Mouse (Mus musculus): ENCODE results near the gene Tcte3.
A peak's percentile ranks its signal among the peaks of the same experiment; 100 is the strongest.
"Not testable (repeated sequence)": the region's sequence is repeated elsewhere in the genome, so short reads cannot be mapped to it uniquely, and the experiment has no call there.

Tcte3 gene

DNA sequence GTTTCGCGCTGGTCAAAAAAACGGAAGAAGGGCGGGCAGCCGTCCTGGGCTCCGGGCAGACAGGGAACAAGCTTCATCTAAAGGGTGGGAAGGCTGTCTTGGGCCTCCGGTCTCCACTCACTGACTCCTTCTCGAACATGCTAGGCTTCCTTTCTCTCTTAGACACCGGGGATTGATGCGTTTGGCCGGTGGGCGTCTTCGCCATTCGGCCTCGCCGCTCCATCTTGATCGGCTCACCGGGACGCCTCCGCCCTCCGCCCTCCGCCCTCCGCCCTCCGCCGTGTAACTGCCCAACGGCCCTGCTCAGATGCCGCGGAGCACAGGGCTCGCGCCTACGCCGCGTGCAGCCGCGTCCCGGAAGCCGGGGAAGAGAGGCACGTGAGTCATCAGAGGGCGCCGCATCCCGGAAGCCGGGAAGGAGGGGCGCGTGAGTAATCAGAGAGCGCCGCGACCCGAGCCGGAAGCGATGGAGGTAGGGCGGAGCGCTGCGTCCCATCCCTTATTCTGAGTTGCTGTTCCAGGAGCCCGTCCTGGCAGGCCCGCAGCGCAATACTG lies at the start of gene Tcte3, which contains the start of the genes Ermard and Gm3448:
TSS of gene Tcte3 (minus strand) at position 314 of the 555 bp plus-strand sequence.
TSS of gene Ermard (plus strand) at position 34 of the 555 bp plus-strand sequence.
TSS of gene Gm3448 (minus strand) at position 363 of the 555 bp plus-strand sequence.
- peak; percentile 49 for DNase-seq

DNA sequence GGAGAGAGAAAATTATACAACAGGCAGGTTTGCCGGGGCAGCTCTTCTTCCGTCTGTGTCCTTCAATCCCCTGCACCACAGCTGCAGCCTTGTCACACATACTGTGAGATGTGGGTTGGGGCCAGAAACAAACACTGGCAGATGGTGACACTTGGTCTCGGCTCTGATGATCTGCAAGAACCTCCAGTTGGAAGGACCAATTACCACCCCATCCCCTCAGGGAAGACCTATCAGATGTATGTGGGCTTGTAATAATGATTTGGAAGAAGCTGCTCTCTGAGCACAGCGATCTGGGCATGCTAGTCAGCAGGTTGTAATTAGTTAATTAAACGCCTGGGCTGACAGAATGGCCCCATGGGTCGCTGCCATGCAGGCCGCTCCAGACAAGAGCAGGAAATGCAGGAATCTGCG lies 47.3 kb upstream of the Tcte3 start:
- DNase-seq: no peak

DNA sequence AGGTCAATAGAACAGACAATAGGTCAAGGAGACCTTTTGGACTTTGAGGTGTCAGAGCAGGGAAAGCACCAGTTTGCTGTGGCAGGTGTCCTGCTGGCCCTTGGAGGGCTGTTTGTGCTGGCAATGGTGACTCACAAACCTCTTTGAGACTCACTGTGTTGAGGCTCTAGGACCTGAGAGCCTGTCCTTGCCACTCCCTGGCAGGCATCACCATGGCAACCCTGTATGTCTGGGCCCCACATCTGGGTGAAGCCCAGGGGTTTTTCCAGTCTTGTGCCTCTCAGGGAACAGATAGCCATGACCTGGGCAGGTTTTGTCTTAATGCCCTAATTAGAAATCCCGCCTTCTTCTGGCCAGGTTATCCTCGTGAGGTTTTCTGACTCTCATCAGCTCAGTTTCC lies 46.9 kb upstream of the Tcte3 start:
- no peak for DNase-seq

DNA sequence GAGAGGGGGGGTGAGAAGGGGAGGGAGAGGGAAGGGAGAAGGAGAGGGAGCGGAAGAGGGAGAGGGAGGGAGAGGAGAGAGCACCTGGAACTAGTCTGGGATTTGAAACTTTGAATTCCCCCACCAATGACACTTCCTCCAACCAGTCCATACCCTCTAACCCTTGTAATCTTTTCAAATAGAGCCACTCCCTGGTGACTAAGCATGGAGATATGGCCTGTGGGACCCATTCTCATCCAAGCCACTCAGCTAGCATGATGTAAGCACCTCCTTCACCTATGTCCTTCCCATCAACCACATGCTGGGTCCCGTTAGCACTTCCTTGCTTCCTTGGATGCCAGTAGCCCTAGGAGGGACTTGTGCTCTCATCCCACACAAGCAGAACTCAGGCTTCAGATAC lies 43.7 kb upstream of the Tcte3 start:
- no peak for DNase-seq

DNA sequence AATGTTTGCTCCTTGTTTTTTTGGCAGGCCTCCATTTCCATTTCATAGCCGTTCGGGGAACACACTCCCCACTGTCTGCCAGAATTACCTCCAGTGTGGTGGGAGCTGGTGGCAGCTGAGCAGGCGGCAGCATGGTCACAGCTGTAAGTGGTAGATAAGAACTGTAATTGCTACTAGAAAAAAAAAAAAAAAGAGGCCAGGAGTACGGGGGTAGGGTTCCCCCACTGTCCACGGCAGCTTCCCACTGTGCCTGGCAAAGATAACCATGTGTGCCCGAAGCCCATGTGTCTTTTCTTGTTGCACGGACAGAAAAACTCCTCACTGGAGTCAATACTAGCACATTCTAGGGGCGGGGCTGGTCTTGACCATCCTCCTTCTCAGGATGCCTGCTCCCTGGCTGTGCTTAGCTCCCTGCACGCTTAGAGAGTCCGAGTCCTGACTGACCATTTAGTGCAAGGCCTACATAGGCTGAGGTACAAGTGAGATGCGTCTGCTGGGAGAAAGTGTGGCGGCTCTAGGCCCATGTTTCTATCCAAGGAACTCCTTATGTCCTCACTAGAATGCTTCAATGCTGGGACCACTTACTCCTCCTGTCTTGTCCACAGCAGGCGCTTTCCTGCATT lies 43.0 kb upstream of the Tcte3 start:
- no peak for DNase-seq

DNA sequence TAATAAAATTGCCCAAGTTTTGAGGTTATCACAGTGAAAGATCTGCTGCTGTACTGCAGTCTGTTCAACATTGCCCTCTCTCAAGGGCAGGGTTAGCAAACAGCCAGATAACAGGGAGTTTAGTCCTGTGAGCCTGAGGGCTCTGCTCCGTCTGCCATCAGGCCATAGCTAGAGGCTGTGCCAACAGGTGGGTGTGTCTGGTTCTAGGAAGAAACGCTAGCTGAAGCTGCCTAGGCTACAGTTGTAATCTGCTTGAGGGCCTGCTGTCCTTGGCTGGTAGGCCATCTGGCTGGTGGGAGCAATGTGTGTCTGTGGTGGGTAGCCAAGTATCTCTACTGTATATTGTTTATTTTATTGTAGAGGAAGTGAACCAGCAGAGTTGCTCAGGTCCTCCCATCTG lies 36.2 kb upstream of the Tcte3 start:
- DNase-seq: no peak

DNA sequence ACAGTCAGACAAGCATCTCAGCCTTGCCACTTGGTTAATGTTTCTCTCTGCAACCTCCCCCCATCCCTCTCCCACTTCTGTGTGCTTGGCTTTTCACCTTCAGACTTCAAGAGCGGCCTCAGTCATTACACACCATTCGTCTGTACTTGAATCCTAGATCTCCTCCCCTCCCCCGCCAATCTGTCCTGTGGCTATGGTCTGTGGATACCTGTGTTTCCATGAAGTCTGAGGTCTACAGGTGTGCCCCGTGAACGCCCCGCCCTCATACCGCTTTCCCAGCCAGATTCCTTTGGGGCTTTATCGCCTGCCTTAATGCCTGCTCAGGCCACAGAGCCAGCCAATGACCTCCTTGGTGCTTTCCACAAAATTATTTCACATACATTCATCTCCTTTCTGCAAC lies 33.7 kb upstream of the Tcte3 start:
- DNase-seq: peak; percentile 48

DNA sequence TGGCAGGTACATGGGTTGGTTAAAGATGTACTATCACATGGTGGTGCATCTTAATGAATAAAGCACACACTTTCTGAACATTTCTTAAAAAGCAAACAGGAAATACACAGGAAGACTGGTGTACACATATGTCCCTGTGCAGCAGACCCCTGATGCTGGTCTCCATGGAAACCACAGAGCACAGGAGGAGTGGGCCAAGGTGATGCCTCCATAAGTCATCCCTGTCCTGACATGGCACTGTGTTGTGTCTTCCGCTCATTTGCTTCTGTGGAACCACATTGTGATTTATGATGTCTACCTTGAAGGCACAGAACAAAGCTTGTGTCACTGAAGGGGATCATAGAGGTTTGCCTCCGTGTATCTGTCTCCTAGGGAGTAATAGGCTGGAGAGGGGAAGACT lies 30.9 kb upstream of the Tcte3 start:
- no peak for DNase-seq

DNA sequence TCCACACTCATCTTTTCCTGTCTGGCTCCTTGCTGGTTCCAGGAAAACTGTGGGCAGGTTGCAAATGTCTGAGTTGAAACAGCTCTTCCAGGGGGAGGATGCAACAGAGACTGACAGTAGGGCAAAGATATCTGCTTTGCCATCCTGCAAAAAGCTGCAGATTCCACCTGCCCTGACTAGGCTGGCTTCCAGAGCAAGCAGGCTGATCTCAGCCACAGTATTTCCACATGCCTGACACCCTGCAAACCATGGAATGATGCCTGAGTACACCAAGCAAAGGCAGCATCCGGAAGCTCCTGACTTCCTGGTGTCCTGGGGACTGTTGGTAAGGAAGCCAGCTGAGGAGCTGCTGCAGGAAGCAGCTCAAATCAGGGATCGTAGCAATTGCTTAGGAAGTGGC lies 27.8 kb upstream of the Tcte3 start:
- DNase-seq: peak; percentile 47

DNA sequence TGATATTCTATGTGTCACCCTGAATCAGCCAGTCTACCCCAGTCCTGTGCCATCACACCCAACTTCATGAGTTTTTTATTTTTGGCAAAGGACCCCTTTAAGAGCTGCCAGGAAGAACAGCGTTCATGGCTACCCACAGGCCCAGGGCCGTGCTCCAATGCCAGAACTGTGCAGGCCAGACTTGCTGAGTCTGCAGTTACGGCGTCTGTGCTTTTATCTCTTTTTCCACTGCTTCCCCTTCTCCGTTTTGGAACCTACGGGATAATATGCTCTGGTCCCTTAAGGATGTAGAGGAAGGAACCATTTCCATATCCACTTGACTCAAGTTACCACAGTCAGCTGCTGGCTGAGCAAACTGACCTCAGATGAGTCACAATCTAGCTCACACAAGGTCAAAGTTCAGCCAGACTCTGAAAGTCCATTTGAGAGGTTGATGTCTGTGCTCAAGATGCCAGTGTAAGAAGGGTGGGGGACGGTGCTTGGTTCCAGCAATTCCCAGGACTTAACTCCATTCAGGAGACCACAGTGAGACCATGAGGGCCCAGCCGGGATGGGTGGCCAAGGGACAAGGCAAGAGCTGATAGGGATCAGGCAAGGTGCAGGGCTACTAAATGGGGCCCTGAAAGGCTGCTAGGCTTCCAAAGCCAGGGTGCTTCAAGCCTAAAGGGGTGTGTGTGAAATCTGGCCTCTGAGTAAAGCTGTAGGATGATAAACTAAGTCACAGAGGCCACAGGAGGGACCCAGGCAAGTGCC lies 26.9 kb upstream of the Tcte3 start:
- DNase-seq: no peak

DNA sequence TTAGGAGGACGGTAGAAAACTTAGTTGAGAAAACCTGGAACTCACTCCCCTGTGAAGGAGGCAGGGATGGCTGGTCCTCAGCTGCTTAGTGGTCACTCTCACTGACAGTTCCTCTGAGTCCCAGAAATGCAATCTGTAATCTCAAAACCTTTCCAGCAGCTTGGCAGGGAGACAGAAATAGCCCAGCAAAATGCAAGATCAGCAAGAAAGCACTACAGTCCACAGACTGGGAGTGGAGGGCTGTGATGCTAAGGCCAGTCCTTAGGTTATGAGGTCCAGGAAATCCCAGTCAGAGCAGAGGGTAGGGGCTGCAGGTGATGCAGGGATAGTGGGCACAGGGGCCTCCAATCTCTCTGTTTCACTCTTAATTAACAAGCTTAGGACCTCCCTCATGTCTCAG lies 25.6 kb upstream of the Tcte3 start:
- peak; percentile 47 for DNase-seq

DNA sequence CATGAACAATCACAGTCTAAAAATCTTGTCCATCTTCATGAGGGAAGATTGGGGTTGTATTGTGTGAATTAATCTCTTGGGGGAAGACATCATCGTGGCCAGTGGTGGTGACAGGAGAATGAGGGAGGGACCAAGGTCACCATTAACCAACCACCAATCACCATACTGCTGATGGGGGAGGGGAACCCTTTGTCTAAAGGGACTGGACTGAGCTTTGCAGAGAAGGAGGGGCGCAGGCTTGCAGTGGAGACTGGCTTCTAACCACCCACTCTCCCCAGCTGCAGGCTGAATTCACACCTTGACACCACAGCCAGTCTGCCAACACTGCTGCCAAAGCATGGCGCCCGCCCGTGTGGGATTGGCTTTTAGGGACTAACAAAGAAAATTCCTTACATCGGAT lies 24.8 kb upstream of the Tcte3 start:
- DNase-seq: peak; percentile 40

DNA sequence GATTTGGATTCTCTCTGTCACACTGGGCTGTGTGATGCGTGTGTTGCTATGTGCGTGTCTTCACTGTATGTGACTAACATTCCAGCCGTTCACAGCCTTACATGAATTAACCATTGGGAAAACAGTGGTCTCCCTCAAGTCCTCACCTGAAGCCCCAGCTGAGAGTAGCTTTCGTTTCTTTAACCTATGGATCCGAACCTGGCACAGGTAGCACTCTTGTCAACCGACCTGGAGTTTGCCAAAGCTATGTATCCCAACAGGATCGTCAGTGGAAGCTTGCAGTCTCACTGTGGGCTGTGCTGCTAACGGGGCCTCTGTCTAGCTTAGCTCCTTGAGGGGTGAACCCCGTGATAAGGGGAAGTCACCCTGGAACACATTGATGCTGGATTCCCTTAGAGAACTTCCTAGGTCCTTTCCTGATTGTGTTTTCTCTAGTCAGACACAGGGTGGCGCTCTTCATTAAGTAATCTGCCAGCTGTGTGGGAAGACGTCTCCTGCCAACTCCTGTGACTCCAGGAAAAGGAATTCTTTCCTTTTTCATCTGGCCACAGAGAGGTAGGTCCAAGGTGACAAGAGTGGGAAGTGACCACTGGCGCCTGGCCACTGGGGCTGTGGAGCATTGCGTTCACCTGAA lies 24.2 kb upstream of the Tcte3 start:
- DNase-seq: peak; percentile 77

DNA sequence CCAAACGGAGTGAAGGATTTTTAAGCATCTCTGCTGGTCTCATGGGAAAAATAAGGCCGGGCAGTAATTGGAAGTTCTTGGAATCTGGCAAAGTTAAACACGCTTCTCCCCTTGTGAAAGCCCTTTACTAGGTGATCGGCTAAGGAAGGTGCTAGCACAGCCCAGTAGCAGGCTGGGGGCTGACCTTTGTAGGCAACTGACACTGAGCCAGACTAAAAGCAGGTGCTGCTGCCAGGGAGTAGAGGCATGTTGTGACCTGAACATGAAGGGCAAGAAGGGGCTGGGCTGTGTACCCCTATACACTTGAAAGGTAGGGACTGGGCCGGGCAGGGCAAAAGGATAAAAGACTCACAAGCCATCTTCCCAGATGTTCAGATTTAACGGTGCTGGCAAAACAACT lies 19.1 kb upstream of the Tcte3 start:
- no peak for DNase-seq

DNA sequence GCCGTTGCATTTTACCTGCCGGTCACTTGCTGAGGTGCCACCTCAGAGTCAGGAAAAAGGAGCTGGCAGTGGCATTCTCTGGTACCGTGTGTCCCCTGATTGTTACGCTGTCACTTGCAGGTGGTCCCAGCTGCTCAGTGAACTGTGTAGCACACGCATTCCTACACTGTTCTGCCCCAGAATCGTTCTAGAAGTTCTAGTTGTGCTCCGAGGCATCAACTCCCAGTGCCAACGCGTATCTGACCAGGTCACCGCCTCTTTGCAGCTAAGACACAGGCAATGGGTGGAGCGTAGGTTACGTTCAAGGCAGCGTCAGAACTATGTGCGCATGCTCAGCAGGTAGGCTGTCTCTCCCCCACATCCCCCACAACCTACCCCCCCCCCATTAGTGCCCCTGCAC lies 18.4 kb upstream of the Tcte3 start:
- no peak for DNase-seq

DNA sequence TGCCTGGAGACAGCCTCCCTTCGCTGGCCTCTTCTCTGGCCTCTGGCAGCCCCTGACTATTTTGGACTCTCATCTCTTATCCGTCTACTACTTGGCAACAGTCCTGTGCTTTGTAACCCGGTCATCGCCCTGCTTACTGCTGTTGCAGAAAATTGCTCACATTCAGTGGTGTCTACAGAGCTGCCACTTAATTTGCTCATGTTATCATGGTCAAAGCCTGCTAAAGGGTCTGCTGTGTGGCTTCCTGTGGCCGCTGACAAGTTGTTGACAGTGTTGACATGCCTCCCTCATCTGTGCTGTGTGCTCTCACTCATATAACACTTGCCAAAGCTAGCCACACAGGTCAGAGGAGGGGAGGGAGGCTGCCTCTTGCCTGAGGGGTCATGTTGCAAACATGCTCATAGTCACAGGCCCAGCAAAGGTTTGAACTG lies 16.9 kb upstream of the Tcte3 start:
- peak; percentile 12 for DNase-seq

DNA sequence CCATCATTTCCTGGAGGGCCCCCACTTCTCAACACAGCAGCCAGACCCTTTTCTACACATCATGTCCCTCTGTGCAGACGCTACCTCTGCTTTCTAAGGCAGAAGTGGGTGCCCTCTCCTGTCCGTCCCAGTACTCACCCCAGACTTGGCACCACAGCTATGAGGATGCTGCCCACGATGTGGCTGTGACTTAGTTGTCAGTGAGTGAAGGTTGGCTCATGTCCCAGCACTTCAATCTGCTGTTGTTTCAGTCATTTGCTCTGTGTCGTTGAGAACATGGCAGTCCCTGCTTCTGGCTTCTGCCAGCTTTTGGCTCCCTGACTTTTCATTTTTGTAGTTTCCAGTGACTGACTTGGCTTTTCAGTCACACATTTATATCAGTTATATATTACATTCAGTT lies 14.6 kb upstream of the Tcte3 start:
- DNase-seq: peak; percentile 3

DNA sequence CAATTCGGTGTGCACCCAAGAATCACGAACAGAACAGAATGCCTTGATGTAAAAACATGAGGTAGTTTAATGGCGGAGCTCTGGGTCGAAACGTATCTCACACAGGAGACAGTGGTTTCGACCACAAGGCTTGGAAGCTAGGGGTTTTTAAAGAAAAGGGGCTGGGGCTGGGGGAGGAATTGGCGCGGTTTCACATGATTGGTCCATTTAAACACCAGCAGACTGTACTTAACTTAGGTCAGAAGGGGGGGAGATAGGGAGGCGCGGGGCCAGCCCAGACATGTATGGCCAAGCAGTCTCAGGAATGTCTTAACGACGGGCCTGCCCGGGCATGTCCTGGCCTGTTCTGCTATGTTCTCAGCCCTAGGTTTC lies 12.5 kb upstream of the Tcte3 start:
- peak; percentile 3 for DNase-seq

DNA sequence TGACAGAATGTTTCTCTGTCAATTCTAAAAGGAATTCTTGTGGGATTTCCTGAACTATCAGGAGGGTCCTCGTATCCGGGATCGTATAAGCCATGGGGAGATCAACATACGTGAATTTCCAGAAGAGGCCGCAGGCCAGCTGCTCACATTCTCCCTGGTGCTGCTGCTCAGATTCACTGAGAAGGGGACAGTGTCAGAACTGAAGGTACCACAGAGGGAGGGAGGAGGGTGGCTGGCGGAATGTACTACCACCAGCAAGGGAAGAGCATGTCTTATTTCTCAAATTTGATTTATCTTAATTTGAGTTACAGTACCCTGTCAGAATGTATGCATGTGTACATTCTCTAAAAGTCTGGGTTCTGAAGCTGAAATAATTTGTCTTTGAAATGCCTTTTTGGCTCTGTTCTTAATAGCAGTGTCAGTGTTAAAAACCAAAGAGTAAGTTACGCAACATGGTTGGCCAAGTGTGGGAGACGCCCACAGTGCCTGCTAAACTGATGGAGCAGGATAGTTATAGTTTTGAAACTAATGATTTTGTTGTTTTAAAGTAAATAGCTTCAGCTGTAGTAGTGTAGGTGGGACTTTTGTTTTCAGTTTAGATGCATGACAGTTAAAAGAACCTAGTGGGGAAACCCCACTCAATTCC lies 12.0 kb upstream of the Tcte3 start:
- DNase-seq: not testable (repeated sequence)

DNA sequence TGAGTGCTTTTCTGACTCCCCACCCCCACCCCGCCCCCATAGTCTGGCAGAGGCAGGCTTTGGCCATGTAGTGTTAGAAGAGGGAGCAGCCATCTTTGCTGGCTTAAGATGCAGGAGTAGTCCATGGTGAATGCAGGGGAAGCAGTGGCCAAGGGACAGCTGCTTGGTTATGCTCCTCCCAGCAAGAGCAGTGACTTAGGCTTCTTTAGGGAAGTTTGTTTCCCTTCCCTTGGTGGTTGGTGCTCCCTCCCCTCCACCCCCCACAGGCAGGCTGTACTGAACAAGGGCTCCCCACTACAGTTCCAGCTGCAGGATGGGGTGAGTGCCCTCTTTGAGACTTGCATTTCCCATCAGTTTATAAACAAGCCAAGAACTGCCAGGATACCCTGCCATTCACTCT lies 11.5 kb upstream of the Tcte3 start:
- DNase-seq: not testable (repeated sequence)

DNA sequence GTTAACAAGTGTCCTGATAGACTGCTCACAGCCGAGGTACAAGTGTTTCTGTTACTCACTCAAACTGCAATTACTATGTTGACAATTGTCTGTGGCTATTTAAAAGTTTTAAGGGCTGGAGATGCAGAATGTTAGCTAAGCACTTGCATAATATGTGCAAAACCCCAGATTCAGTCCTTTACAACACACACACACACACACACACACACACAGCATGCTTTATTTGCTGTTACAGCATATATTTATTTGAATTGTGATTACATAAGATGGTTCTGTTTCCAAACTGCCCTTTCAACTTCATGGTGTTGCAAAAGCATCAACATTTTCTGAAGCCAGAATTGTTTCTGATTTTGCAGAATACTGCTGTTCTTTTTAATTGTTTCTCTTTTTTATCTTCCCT lies 9.1 kb upstream of the Tcte3 start:
- not testable (repeated sequence) for DNase-seq

DNA sequence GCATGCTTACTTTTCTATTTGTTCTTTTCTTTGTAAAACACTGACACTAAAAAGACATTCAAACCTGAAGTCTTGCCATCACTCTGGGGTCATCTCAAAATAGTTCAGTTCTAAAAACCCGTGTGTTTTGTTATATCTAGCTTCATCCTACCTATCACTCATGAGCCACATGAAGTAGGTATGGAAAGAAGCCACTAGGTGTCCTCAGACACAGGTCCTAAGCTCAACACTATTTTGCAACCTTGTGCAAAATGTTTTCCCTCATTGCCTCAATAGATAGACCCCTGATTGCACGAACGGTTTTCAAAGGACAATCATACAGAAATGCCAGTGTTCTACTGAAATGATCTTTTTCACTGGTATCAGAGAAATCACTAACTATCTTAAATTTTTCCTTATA lies 833 bp downstream of the Tcte3 start:
- DNase-seq: not testable (repeated sequence)

DNA sequence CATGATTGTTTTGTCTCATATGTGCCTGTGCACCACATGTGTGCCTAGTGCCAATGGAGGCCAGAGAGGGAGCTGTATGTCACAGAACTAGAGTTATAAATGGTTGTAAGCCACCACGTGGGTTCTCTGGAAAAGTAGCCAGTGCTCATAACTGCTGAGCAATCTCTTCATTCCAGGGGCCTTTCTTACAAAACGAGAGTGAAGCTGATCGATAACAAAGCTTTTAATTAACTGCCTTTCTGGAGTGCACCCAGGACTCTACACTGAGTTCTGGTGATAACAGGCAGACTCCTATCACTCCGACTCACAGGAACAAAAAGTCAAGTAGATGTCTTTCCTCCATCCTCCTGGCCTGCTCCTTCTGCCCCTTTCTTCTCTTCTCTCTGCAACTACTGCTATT lies 9.9 kb downstream of the Tcte3 start:
- not testable (repeated sequence) for DNase-seq
